Mouse (Mus musculus) thymus, adult 2 months (tissue): Measurements from ENCODE around the gene Cd3e. TPM values are rescaled to one million over a fixed set of nuclear protein-coding genes. Genes with fewer than 3 reads are reported as not detected.
"Not testable (repeated sequence)": the region's sequence is repeated elsewhere in the genome, so short reads cannot be mapped to it uniquely, and the experiment has no call there.

Experiments
- DNase-seq: peaks from one replicate; pipeline ENCODE4 v3.0.0; 2021
- H3K27ac ChIP-seq: fragments of 200-500 bp; 2 replicates; pipeline ENCODE4 v1.5.1; 2012; ENCODE audit warnings: low read length, control low read depth; ENCODE audit not compliant: control insufficient read depth, insufficient read depth
- H3K27me3 ChIP-seq: fragments of 200-500 bp; 2 replicates; pipeline ENCODE4 v1.6.1; 2012; ENCODE audit warnings: mild to moderate bottlenecking, low read length, moderate library complexity, mixed read lengths; ENCODE audit not compliant: control insufficient read depth, insufficient read depth
- H3K36me3 ChIP-seq: fragments of 200-500 bp; 2 replicates; pipeline ENCODE4 v1.6.1; 2012; ENCODE audit warnings: mild to moderate bottlenecking, low read length, moderate library complexity; ENCODE audit not compliant: control insufficient read depth, insufficient read depth
- H3K4me1 ChIP-seq: fragments of 200-500 bp; replicated peaks from 2 replicates; pipeline ENCODE4 v1.6.1; 2012; ENCODE audit warnings: low read length; ENCODE audit not compliant: control insufficient read depth, insufficient read depth
- H3K4me3 ChIP-seq: fragments of 200-500 bp; 2 replicates; pipeline ENCODE4 v1.5.1; 2012; ENCODE audit warnings: mild to moderate bottlenecking, low read length, control low read depth, moderate library complexity; ENCODE audit not compliant: control insufficient read depth, insufficient read depth
- CTCF ChIP-seq: fragments of 200-500 bp; IDR thresholded peaks from 2 replicates; pipeline ENCODE4 v1.5.1; 2012; ENCODE audit warnings: mild to moderate bottlenecking, control low read depth, low read length, moderate library complexity, borderline replicate concordance; ENCODE audit not compliant: control insufficient read depth, poor library complexity, insufficient read depth; ENCODE audit errors: extremely low read depth
- POLR2A ChIP-seq: fragments of 200-500 bp; IDR thresholded peaks from 2 replicates; pipeline ENCODE4 v1.6.1; 2012; ENCODE audit warnings: mild to moderate bottlenecking, low read length, control low read depth, moderate library complexity; ENCODE audit not compliant: control insufficient read depth, poor library complexity, insufficient read depth; ENCODE audit errors: extremely low read depth
- WGBS: fragments of 180-500 bp; shearing (Covaris S2); methylation state at CpG from one replicate; pipeline ENCODE4 v1.1.7; 2018; 5-methylcytosine and 5-hydroxymethylcytosine counted together
- polyA plus RNA-seq: library from polyadenylated mRNA; depleted of rRNA; stranded (reverse); fragments of >200 nt; gene quantifications from 2 replicates; pipeline ENCODE4 v1.2.3, GENCODE M21; 2012; rRNA removed

Gene Cd3e
- polyA plus RNA-seq, 1 experiment: 343 TPM

DNA sequence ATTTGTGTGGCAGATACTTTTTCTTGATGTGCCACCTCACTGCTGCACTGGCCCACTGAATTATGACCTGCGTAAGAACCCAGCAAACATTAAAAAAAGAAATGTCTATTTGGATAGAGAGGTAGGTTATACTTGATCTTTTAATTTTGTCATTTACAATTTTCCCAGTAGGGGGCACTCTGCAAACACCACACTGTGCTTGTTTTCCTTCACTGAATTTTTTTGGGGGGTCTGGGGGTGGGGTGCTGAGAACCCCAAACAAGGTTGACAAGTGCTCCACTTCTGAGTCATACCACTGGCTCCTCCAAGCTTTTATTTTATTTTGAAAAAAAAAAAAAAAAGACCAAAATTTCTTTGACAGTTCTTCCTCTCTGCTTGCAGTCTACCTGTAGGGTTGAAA is 40.0 kb downstream of the Cd3e start:
- peaks cover 56% of the 10 kb centered on the region for H3K36me3 ChIP-seq
- H3K4me3 ChIP-seq: no peak overlapping the region
- peaks cover 5% of the 10 kb centered on the region; the same call in 1 of the 2 replicates for H3K4me1 ChIP-seq
- TF ChIP-seq POLR2A (no peak), CTCF (no peak)
- H3K27ac ChIP-seq: no peak overlapping the region
- H3K27me3 ChIP-seq: no peaks in the 10 kb centered on the region
- no peak for DNase-seq
- WGBS: 72% methylated on average over 1 of the region's 1 CpGs

DNA sequence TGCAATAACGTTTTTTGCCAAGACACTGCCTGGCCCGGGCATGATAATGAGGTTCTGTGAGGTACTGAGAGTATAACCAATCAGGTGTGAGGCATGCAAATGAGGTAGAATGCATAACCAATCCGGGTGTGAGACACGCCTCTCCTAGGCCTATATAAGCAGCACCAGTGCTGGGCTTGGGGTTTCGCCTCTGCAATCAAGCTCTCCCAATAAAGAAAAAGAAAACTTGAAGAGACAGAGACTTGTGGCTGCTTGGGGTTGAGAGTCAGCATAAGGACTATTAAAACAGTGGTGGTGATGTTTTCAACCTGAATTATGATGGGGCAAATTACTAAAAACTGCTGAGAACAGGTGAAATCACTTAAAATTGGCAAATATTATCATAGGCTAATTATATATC is 41.7 kb downstream of the Cd3e start:
- not testable (repeated sequence) for H3K27me3 ChIP-seq, H3K4me3 ChIP-seq, DNase-seq, H3K4me1 ChIP-seq, H3K27ac ChIP-seq
- WGBS: 89% methylated on average over 5 of the region's 5 CpGs
- H3K36me3 ChIP-seq: peaks cover 39% of the 10 kb centered on the region

GRCm38 (mm10) chr9:44966815-44967242 is 42.6 kb downstream of the Cd3e start:
- Histone ChIP-seq H3K36me3 (peaks cover 32% of the 10 kb centered on the region), H3K4me1 (no peaks in the 10 kb centered on the region), H3K27me3 (no peaks in the 10 kb centered on the region), H3K4me3 (no peak overlapping the region), H3K27ac (no peak overlapping the region)
- WGBS: 28% methylated on average over 3 of the region's 3 CpGs
- TF ChIP-seq CTCF: no peak
- no peak for TF ChIP-seq POLR2A
- peak; percentile 90 for DNase-seq

DNA sequence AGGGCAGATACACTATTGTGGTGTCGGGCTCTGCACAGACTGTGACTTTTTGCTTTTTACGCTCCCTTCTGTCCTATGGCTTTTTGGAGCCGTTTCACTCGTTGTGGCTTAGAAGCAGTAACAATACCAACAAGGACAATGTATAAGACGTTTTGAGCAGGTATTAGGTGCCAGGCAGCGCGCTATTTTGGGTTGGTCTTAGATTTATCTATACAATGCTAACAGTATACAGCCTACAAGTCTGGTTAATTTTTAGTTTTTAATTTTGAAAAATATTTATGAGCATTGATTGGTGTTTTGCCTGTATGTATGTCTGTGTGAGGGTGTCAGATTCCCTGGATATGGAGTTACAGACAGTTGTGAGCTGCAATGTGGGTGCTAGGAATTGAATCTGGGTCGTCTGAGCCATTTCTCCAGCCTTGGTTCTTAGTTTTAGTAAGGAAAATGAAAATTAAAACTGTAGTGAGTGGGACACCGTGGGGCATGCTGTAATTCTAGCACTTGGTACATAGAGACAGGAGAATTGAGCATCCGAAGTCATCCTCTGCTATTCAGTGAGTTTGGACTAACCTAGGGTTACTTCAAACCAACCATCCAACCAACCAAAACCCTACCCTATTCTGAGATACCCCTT is 43.5 kb downstream of the Cd3e start:
- no peak for TF ChIP-seq CTCF
- no peak for TF ChIP-seq POLR2A
- Histone ChIP-seq H3K36me3 (peaks cover 30% of the 10 kb centered on the region), H3K4me3 (peak overlapping the region; percentile 26; the same call in 1 of the 2 replicates), H3K27ac (no peak overlapping the region), H3K27me3 (no peaks in the 10 kb centered on the region), H3K4me1 (no peaks in the 10 kb centered on the region)
- DNase-seq: no peak
- WGBS: 16% methylated on average over 10 of the region's 10 CpGs

DNA sequence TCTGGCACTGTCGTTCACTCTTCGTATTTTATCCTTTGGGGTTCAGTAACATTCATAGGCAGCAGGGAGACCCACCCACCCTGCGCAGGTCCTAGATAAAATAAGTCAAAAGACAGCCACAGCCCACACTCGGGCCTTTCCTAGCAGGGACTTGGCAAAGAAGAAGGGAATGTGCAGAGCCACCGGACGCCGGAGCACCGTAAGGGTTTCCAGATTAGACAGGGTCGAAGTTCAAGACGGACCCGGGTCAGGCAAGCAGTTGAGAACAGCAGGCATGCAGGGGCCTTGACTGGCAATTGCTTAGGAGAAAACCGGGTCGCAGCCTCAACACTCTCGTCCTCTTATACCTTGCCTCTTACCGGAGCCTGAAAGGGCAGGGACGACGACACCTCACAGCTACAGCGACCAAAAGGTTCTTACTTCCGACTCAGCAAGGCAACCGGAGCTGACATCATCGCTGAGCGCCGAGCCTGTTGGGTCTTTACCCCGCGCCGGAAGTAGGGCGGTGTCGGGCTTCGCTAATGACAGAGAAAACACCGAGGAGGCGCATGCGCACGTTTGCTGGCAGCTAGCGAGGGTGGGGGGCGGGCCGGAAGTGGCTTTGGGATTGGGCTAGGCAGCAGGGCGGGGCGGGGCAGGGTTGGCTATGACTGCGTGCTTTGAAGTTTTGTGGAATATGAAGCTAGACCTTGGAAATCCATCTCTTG is 44.1 kb downstream of the Cd3e start, which contains the start of gene Ube4a:
TSS of gene Ube4a (minus strand) at position 475 of the 707 bp plus-strand sequence.
- Histone ChIP-seq H3K27ac (peak within 1 kb of the TSS; percentile 37), H3K4me3 (peak within 1 kb of the TSS; percentile 67), H3K27me3 (no peaks in the 10 kb centered on the region), H3K36me3 (peaks cover 25% of the 10 kb centered on the region), H3K4me1 (no peaks in the 10 kb centered on the region)
- TF ChIP-seq CTCF (no peak), POLR2A (peak; percentile 64; the same call in 1 of the 2 replicates)
- DNase-seq: peak; percentile 100
- under 1% methylated on average over 39 of the region's 39 CpGs for WGBS

DNA sequence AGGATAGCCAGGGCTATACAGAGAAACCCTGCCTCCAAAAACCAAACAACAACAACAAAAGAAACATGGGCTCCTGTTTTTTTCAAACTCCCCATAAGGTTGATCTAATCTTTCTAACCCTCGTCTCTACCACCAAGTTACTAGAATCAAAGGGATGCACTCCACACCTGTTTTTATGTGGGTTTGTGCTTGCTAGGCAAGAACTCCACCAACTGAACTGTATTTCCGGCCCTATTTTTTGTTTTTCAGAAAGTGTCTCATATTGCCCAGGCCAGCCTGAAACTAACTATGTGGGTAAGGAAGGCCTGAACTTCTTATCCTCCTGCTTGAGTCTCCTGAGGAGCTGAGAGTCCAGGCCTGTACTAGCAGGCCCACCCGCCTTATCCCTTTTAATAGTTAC is 55.0 kb downstream of the Cd3e start:
- peaks cover 7% of the 10 kb centered on the region for H3K4me1 ChIP-seq
- 16% methylated on average over 3 of the region's 3 CpGs for WGBS
- H3K27ac ChIP-seq: peak overlapping the region; percentile 76
- no peaks in the 10 kb centered on the region for H3K27me3 ChIP-seq
- TF ChIP-seq CTCF (no peak), POLR2A (no peak)
- no peak overlapping the region for H3K4me3 ChIP-seq
- DNase-seq: peak; percentile 48
- H3K36me3 ChIP-seq: peaks cover 66% of the 10 kb centered on the region

Other genes with a start within 250 kb of the Cd3e start
- gene Arcn1, start 241.8 kb downstream of the Cd3e start, polyA plus RNA-seq: 42.0 and 43.1 TPM in 2 replicates
- 35.1 and 42.2 TPM in 2 replicates for gene Ift46, start 241.7 kb downstream of the Cd3e start, polyA plus RNA-seq
- gene Tmem25, start 210.3 kb downstream of the Cd3e start, polyA plus RNA-seq: 1.5 and 2.6 TPM in 2 replicates
- gene Ttc36, start 206.6 kb downstream of the Cd3e start, polyA plus RNA-seq: 4.3 and 5.3 TPM in 2 replicates
- gene Kmt2a, start 128.3 kb downstream of the Cd3e start, polyA plus RNA-seq: 71.4 and 81.9 TPM in 2 replicates
- gene Atp5l, start 88.9 kb downstream of the Cd3e start, polyA plus RNA-seq: 159 and 250 TPM in 2 replicates
- 23.0 and 23.7 TPM in 2 replicates for gene Ube4a, start 44.0 kb downstream of the Cd3e start, polyA plus RNA-seq
- 183 and 216 TPM in 2 replicates for gene Cd3g, start 29.2 kb downstream of the Cd3e start, polyA plus RNA-seq
- 214 and 262 TPM in 2 replicates for gene Cd3d, start 27.8 kb downstream of the Cd3e start, polyA plus RNA-seq
- 10.1 and 11.6 TPM in 2 replicates for gene Mpzl2, start 30.2 kb upstream of the Cd3e start, polyA plus RNA-seq
- 5.3 and 7.3 TPM in 2 replicates for gene Mpzl3, start 45.6 kb upstream of the Cd3e start, polyA plus RNA-seq
- 2.5 and 3.5 TPM in 2 replicates for gene Jaml, start 69.6 kb upstream of the Cd3e start, polyA plus RNA-seq
- 5.2 and 9.8 TPM in 2 replicates for gene Scn2b, start 108.2 kb upstream of the Cd3e start, polyA plus RNA-seq
- 20.5 and 26.2 TPM in 2 replicates for gene Scn4b, start 128.8 kb upstream of the Cd3e start, polyA plus RNA-seq
- gene BC049352, start 172.4 kb upstream of the Cd3e start, polyA plus RNA-seq: 1.7 and 4.5 TPM in 2 replicates
- gene Tmprss4, start 194.5 kb upstream of the Cd3e start, polyA plus RNA-seq: 7.4 and 16.1 TPM in 2 replicates